In the genomic region with DNA sequence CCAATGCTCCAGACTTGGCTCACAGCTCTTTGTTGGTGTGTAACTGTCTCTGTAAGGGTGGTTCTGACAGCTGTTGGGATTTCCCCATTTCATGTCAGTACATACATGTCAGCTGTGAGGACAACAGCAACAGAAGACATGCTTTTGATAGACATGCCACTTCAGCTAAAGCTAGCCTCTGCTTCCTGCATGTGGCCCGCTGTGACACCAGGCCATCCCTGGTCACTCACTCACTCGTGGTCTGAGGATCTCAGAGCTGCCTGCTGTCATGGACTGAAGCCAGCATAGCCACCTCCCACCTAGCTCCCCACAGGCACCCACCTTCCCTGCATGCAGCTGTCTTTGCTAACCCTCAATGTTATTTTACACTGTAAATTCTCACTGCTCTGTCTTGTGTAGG, we compare ENCODE assay signal across 10 mouse cellular contexts. TPM values are rescaled to one million over a fixed set of nuclear protein-coding genes. Genes with fewer than 3 reads are reported as not detected.
DNase-seq lines count a peak whose midpoint lies in the region; ATAC-seq and TF ChIP-seq lines count a peak whose summit lies in the region.
"Not testable (repeated sequence)": the region's sequence is repeated elsewhere in the genome, so short reads cannot be mapped to it uniquely, and the experiment has no call there.
"Had no signal": no experiment of that assay in that cellular context is flagged by ENCODE, and none has a peak within 500 bp of the region (broad histone marks: within the 10 kb centered on the region; RNA-seq: fewer than 3 reads in every experiment).

No protein-coding gene starts in this region.

- H3K79me2 ChIP-seq in myocyte (ENCODE audit: control insufficient read depth, insufficient read depth) = peaks cover 16% of the 10 kb centered on the region

- not testable (repeated sequence) for H3K4me2 ChIP-seq in myocyte (ENCODE audit: low read depth)

- ATAC-seq in frontal cortex, adult (ENCODE audit: low TSS enrichment) = 0 out of 2 replicates have a peak, but pooled peaks have one; percentile 31

- peak; percentile 87 for DNase-seq in heart, adult 11 months

- H3K27me3 ChIP-seq in myocyte (ENCODE audit: control insufficient read depth, insufficient read depth, insufficient read length) = not testable (repeated sequence)

- H3K36me3 ChIP-seq in myocyte (ENCODE audit: control insufficient read depth, insufficient read depth) = peaks cover 20% of the 10 kb centered on the region

- H3K4me3 ChIP-seq in myocyte = not testable (repeated sequence)

- TF ChIP-seq POLR2A in myocyte (IDR thresholded peaks at IDR 0.05; ENCODE audit: insufficient read length, low read depth) = not testable (repeated sequence)

- H3ac ChIP-seq in myocyte (ENCODE audit: control insufficient read depth, insufficient read length) = not testable (repeated sequence)

TF ChIP-seq in myocyte, 11 proteins besides CTCF, POLR2A, EP300 and RAD21:
- TF ChIP-seq POLR2AphosphoS2 (IDR thresholded peaks at IDR 0.05; ENCODE audit: insufficient read length, low read depth) (peak; percentile 55), MYOG (IDR thresholded peaks at IDR 0.05; ENCODE audit: control insufficient read depth in 1 of 3, insufficient read depth in 1 of 3, insufficient read length in 2 of 3, low read depth in 2 of 3) (peak in 1 of 3 experiments; percentile 29)

RNA-seq across cellular contexts. Expression of gene Map1lc3b, which starts 7.3 kb away (rescaled TPM):
- polyA plus RNA-seq in myocyte (2012; fragmentation: generic; extraction: Trizol) = 186 TPM

RNA-seq across cellular contexts. Expression of gene Fbxo31, which starts 18.9 kb away (rescaled TPM):
- 23.3 TPM for polyA plus RNA-seq in myocyte (2012; fragmentation: generic; extraction: Trizol)

RNA-seq across cellular contexts. Expression of gene 1700018B08Rik, which starts 53.4 kb away (rescaled TPM):
- not detected for polyA plus RNA-seq in myocyte (2012; fragmentation: generic; extraction: Trizol)
- polyA plus RNA-seq: activated CD4-positive, CD25-positive, alpha-beta regulatory T cell, adult 4 months; adrenal gland, adult 2 months; brain, embryonic 14.5 days; C2C12; CD4-positive, CD25-positive, alpha-beta regulatory T cell, adult 4 months; G1E; Patski had no signal

RNA-seq across cellular contexts. Expression of gene Zcchc14, which starts 55.2 kb away (rescaled TPM):
- 11.9 TPM for polyA plus RNA-seq in myocyte (2012; fragmentation: generic; extraction: Trizol)
- polyA plus RNA-seq: G1E had no signal
